Mouse (Mus musculus) midbrain, embryonic 16.5 days (tissue): Measurements from ENCODE around the gene Aipl1. TPM values are rescaled to one million over a fixed set of nuclear protein-coding genes. Genes with fewer than 3 reads are reported as not detected.

ENCODE experiments used
- ATAC-seq: fragments of 200-750 bp; cut with Nextera tagmentation; 2 replicates; pipeline ENCODE4 v1.8.0; 2017; ENCODE audit warnings: moderate TSS enrichment
- H3K27ac ChIP-seq: fragments of 300-500 bp; sonication (generic); 2 replicates; pipeline ENCODE4 v1.5.1; 2014; ENCODE audit warnings: mild to moderate bottlenecking, low read length, mixed read lengths
- H3K27me3 ChIP-seq: fragments of 300-500 bp; sonication (generic); 2 replicates; pipeline ENCODE4 v1.6.1; 2014; ENCODE audit warnings: low read depth, low read length, mixed read lengths; ENCODE audit not compliant: control insufficient read depth, insufficient read depth
- H3K36me3 ChIP-seq: fragments of 300-500 bp; sonication (generic); 2 replicates; pipeline ENCODE4 v1.6.1; 2014; ENCODE audit warnings: mild to moderate bottlenecking, low read length, moderate library complexity, mixed read lengths; ENCODE audit not compliant: control insufficient read depth, insufficient read depth
- H3K4me1 ChIP-seq: fragments of 300-500 bp; sonication (generic); 2 replicates; pipeline ENCODE4 v1.6.1; 2014; ENCODE audit warnings: mild to moderate bottlenecking, low read length, mixed read lengths; ENCODE audit not compliant: control insufficient read depth, insufficient read depth
- H3K4me2 ChIP-seq: fragments of 300-500 bp; sonication (generic); 2 replicates; pipeline ENCODE4 v1.6.1; 2014; ENCODE audit warnings: mild to moderate bottlenecking, low read length, mixed read lengths
- H3K4me3 ChIP-seq: fragments of 300-500 bp; sonication (generic); 2 replicates; pipeline ENCODE4 v1.5.1; 2014; ENCODE audit warnings: low read depth, mild to moderate bottlenecking, low read length, moderate library complexity, mixed read lengths
- H3K9ac ChIP-seq: fragments of 300-500 bp; sonication (generic); 2 replicates; pipeline ENCODE4 v1.6.1; 2014; ENCODE audit warnings: low read depth, low read length, mixed read lengths
- H3K9me3 ChIP-seq: fragments of 300-500 bp; sonication (generic); replicated peaks from 2 replicates; pipeline ENCODE4 v1.6.1; 2014; ENCODE audit warnings: mild to moderate bottlenecking, low read length, mixed read lengths; ENCODE audit not compliant: control insufficient read depth, poor library complexity, severe bottlenecking
- WGBS: fragments of 180-500 bp; shearing (Covaris S2); extraction: QIAGEN DNeasy Blood & Tissue Kit; methylation state at CpG from one replicate; pipeline ENCODE4 v1.1.7; 2014; 5-methylcytosine and 5-hydroxymethylcytosine counted together
- polyA plus RNA-seq: library from polyadenylated mRNA; unstranded; fragments of >200 nt; fragmentation: Nextera tagmentation; extraction: Ambion mirVana; gene quantifications from 2 replicates; pipeline ENCODE4 v1.2.1, GENCODE M21; 2015

The Aipl1 gene
- polyA plus RNA-seq, 1 experiment from 2014 or later = 0.65 TPM

DNA sequence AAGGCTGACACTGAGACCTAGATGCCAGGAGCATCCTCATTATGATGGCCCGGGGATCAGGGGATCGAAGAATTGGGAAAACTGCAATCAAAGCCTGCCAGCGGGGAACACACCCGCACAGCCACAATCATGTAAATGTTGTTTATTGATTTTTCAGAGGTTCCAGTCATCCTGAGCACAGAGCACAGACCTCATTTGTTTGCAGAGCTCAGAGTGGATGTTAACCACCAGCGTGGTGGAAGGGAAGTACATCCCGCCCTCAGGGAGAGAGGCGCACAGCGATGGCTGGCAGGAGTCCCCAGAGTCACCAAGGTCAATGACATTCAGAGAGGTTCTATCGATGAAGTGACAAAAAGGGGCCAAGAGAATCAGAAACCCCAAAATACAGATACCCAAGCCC is 9.5 kb downstream of the Aipl1 start:
- H3K4me2 ChIP-seq = no peak overlapping the region
- 78% methylated on average over 9 of the region's 9 CpGs for WGBS
- no peak for ATAC-seq
- H3K4me3 ChIP-seq = no peak overlapping the region
- no peak overlapping the region for H3K27ac ChIP-seq
- no peaks in the 10 kb centered on the region for H3K36me3 ChIP-seq
- H3K9me3 ChIP-seq = no peaks in the 10 kb centered on the region
- no peaks in the 10 kb centered on the region for H3K27me3 ChIP-seq
- H3K9ac ChIP-seq = no peak overlapping the region
- H3K4me1 ChIP-seq = peaks cover 10% of the 10 kb centered on the region

DNA sequence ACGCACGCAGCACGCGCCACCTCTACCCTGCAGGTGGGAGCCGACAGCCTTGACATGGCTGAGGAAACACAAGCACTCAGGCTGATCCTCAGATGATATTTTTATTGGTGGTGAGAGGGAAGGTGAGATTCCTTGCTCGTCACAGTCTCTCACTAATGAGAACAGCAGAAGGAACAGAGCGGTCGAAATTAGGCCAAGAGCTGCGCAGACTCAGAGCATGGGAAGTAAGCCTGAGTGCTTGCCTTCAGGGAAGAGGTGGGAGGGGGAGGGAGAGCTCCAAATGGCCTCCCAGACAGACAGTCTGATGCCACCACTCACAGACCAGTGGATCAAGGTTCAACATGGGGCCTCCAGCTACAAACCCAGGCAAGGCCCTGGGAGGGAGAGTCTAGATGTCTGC is 10.8 kb downstream of the Aipl1 start:
- ATAC-seq = no peak
- no peak overlapping the region for H3K27ac ChIP-seq
- no peaks in the 10 kb centered on the region for H3K9me3 ChIP-seq
- no peak overlapping the region for H3K9ac ChIP-seq
- H3K4me2 ChIP-seq = no peak overlapping the region
- WGBS = 90% methylated on average over 9 of the region's 9 CpGs
- no peak overlapping the region for H3K4me3 ChIP-seq
- H3K4me1 ChIP-seq = peaks cover 10% of the 10 kb centered on the region
- H3K36me3 ChIP-seq = no peaks in the 10 kb centered on the region
- H3K27me3 ChIP-seq = no peaks in the 10 kb centered on the region

DNA sequence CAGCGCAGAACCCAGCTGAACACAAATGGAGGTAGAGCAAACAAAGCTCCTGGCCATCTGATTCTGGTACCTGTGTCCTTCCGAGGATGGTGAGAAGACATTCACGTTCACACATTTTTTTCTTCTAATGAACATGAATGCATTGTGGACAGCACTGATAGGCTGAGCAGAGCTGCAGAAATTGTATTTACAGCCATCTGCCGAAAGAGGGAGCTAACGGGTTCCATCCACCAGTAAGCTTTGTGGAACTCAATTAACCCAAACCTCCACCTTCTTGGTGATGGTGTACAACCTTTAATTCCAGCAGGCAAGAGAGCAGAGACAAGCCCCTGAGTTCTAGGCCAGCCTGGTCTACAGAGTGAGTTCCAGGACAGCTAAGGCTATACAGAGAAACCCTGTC is 11.5 kb downstream of the Aipl1 start:
- Histone ChIP-seq H3K9me3 (no peaks in the 10 kb centered on the region), H3K36me3 (no peaks in the 10 kb centered on the region), H3K9ac (no peak overlapping the region), H3K27ac (no peak overlapping the region), H3K4me3 (no peak overlapping the region), H3K4me2 (no peak overlapping the region), H3K4me1 (peaks cover 10% of the 10 kb centered on the region), H3K27me3 (no peaks in the 10 kb centered on the region)
- no peak for ATAC-seq
- 39% methylated on average over 5 of the region's 5 CpGs for WGBS

DNA sequence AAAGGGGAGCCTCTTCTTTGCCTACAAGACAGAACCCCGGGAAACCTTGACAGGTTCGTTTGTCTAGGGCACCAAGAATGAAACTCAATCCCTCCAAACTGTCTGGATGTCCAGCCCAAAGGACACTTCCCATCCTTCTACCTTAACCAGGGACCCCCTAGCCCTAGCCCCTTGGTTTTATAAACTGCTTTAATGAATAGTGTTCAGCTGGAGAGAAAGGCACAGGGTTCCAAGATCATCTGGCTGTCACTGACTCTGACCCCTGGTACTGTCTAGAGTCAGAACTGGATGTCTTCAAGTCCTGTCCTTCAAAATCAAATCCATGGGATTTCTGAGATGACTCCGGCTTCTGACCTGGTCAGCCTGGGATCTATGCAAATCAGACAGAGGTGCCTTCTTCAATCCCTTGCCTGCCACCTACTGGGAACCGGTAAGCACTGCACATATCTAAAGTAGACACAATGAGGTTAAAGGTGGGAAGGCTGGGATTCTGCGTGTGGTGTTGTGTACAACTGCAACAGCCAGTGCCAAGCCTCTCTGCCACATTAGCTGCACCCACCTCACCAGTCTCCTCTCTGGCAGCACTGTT is 13.0 kb downstream of the Aipl1 start:
- no peak overlapping the region for H3K9ac ChIP-seq
- WGBS = 23% methylated on average over 5 of the region's 5 CpGs

DNA sequence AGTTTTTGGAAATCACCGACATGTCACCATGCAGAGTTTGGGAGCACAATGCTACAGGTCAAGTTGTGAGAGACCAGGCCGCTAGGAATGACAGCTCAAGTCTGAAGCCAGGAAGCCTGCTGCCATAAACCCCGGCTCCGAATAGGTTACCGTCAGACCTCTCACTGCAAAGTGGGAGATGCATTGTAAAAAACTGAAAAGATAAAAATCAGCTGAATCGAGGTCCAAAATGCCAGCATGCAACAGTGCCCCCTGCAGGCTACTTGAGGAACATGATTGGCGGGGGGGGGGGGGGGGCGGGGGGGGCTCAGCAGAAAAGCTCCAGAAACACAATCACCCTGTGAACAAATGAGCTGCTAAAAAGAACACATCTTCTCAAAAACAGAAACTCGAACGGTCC is 13.7 kb downstream of the Aipl1 start:
- no peak overlapping the region for H3K4me2 ChIP-seq
- no peak overlapping the region for H3K4me3 ChIP-seq
- H3K9ac ChIP-seq = no peak overlapping the region
- H3K27me3 ChIP-seq = no peaks in the 10 kb centered on the region
- peaks cover 10% of the 10 kb centered on the region for H3K4me1 ChIP-seq
- WGBS = 31% methylated on average over 9 of the region's 10 CpGs
- ATAC-seq = no peak
- no peak overlapping the region for H3K27ac ChIP-seq
- no peaks in the 10 kb centered on the region for H3K9me3 ChIP-seq
- no peaks in the 10 kb centered on the region for H3K36me3 ChIP-seq

More for the DNA sequence above, 13.0 kb downstream of the Aipl1 start:
- Histone ChIP-seq H3K9me3 (no peaks in the 10 kb centered on the region), H3K4me3 (no peak overlapping the region), H3K4me1 (peaks cover 10% of the 10 kb centered on the region), H3K27ac (no peak overlapping the region), H3K4me2 (no peak overlapping the region), H3K27me3 (no peaks in the 10 kb centered on the region), H3K36me3 (no peaks in the 10 kb centered on the region)
- ATAC-seq = peak; percentile 59

DNA sequence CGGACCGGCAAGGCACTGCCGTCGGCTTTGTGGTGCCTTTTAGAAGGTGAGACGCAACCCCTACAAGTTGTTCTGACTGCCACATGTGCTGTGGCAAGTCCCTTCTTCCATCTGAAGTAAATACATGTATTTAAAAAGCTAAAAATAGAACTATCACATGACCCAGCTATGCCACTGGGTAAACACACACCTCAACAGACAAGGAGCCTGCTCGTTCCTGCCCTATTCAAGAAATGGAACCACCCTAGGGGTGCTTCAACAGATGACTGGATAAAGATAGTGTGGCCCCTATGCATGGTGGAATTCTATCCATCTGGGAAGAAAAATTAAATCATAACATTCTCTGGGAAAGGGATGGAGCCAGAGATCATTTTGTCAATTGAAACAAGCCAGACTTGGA is 14.5 kb downstream of the Aipl1 start:
- WGBS = 86% methylated on average over 6 of the region's 6 CpGs
- H3K27me3 ChIP-seq = no peaks in the 10 kb centered on the region
- H3K4me1 ChIP-seq = peaks cover 13% of the 10 kb centered on the region
- ATAC-seq = no peak
- H3K9ac ChIP-seq = no peak overlapping the region
- no peak overlapping the region for H3K27ac ChIP-seq
- no peak overlapping the region for H3K4me3 ChIP-seq
- no peaks in the 10 kb centered on the region for H3K36me3 ChIP-seq
- H3K9me3 ChIP-seq = no peaks in the 10 kb centered on the region
- no peak overlapping the region for H3K4me2 ChIP-seq

DNA sequence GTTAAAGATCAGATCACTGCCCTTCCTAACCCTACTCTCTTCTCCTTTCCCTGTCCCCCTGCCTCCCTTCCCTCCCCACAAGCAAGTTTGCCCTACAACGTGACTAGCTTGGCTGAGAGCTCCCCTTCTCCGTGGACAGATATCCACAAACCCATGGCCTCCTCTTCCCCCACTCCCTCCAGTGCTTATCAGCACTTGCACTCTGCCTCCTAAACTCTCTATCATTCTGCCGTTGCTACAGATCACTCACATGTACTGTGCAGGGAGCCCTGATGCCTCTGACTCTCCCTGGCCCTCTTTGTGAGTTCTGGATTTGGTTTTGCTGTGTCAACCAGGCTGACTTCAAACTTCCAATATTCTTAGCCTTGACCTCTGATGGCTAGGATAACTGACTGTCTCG is 16.3 kb downstream of the Aipl1 start:
- peaks cover 19% of the 10 kb centered on the region for H3K4me1 ChIP-seq
- no peak for ATAC-seq
- no peak overlapping the region for H3K4me3 ChIP-seq
- H3K27me3 ChIP-seq = no peaks in the 10 kb centered on the region
- no peak overlapping the region for H3K27ac ChIP-seq
- no peak overlapping the region for H3K4me2 ChIP-seq
- no peak overlapping the region for H3K9ac ChIP-seq
- no peaks in the 10 kb centered on the region for H3K36me3 ChIP-seq
- no peaks in the 10 kb centered on the region for H3K9me3 ChIP-seq
- 71% methylated on average over 4 of the region's 4 CpGs for WGBS

DNA sequence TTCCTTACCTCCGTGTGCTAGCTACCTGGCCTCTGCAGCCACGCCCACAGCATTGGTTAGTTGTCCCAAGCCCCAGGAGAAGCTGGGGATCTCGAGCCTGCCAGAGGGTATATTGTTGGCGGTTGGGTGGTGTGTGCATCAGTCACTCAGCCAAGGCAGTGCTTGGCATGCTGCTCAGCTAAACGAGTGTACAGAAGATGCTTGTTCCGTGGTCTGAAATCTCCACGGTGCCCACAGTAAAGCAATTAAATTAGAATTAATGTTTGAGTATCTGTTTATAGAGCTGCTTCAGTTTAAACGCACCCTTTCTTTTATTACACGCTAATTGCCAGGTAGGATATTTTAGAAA is 20.1 kb downstream of the Aipl1 start:
- Histone ChIP-seq H3K27me3 (no peaks in the 10 kb centered on the region), H3K36me3 (no peaks in the 10 kb centered on the region), H3K4me2 (no peak overlapping the region), H3K27ac (no peak overlapping the region), H3K4me1 (peaks cover 14% of the 10 kb centered on the region), H3K9ac (no peak overlapping the region), H3K9me3 (no peaks in the 10 kb centered on the region), H3K4me3 (no peak overlapping the region)
- 62% methylated on average over 9 of the region's 9 CpGs for WGBS
- no peak for ATAC-seq

DNA sequence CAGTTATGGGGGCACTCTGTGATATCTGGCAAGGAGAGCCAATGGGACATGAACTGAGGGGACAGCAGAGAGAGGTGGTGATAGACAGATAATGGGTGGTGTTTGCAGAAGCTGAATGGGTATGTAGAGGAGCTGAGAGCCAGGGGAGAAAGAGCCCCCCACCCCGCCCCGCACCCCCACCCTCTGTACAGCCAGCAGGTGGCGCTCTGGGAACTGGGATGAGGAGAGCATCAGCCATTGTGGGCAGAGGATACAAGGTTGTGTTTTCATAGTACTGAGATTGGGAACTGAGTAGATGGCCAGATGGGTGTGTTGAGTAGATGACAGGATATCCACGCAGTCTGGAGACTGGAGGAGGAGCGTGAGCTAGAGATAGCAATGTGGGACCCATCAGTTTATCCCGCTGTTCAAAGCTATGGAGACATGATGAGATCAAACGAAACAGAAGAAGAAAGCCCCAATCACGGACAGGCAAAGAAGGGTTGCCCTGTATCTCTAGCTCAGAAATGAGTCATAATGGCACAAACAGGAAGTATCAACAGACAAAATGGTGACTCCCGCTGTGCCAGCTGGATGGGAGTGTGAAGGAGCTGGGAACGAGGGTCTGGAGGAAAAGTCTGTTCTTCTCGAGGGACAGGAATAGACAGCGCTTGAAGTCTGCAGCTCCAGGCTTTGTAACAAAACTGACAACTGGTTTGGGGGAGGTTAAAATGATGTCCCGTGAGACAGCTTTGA is 20.6 kb downstream of the Aipl1 start:
- Histone ChIP-seq H3K9me3 (no peaks in the 10 kb centered on the region), H3K27ac (no peak overlapping the region), H3K36me3 (no peaks in the 10 kb centered on the region), H3K4me2 (no peak overlapping the region), H3K27me3 (no peaks in the 10 kb centered on the region), H3K4me1 (peaks cover 19% of the 10 kb centered on the region), H3K4me3 (no peak overlapping the region), H3K9ac (no peak overlapping the region)
- ATAC-seq = no peak
- WGBS = 79% methylated on average over 13 of the region's 13 CpGs
